Mouse (Mus musculus) ES-E14 (cell line): Measurements from ENCODE around the gene Hist1h2bj. TPM values are rescaled to one million over a fixed set of nuclear protein-coding genes. Genes with fewer than 3 reads are reported as not detected.

Experiments used
- DNase-seq: peaks from one replicate; pipeline ENCODE4 v3.0.0-alpha.2; 2013; ENCODE audit warnings: low read depth, low spot score
- H3K27ac ChIP-seq: 2 replicates; pipeline ENCODE4 v1.5.1; 2012; ENCODE audit warnings: low read depth, mild to moderate bottlenecking, low read length, moderate library complexity, mixed read lengths; ENCODE audit not compliant: poor library complexity, insufficient read depth, severe bottlenecking
- H3K36me3 ChIP-seq: 2 replicates; pipeline ENCODE4 v1.6.1; 2012; ENCODE audit warnings: mild to moderate bottlenecking, low read length, moderate library complexity, mixed read lengths; ENCODE audit not compliant: control insufficient read depth, poor library complexity, insufficient read depth, severe bottlenecking
- H3K4me1 ChIP-seq, 2 experiments: fragments of 150-350 bp in 1 of 2; sonication (generic) in 1 of 2; 2 replicates each; pipeline ENCODE4 v1.6.1; 2012; ENCODE audit warnings: low read length in 2 of 2, mild to moderate bottlenecking in 1 of 2, mixed read lengths in 1 of 2; ENCODE audit not compliant: control insufficient read depth in 2 of 2, insufficient read depth in 2 of 2, poor library complexity in 1 of 2
- H3K4me3 ChIP-seq, 2 experiments: fragments of 150-350 bp in 1 of 2; sonication (generic) in 1 of 2; 2 replicates each; pipeline ENCODE4 v1.5.1; 2012; ENCODE audit warnings: low read length in 2 of 2, low read depth in 1 of 2, mild to moderate bottlenecking in 1 of 2, mixed read lengths in 1 of 2; ENCODE audit not compliant: insufficient read depth in 1 of 2, poor library complexity in 1 of 2, severe bottlenecking in 1 of 2
- H3K9ac ChIP-seq: 2 replicates; pipeline ENCODE4 v1.6.1; 2012; ENCODE audit warnings: low read depth, mild to moderate bottlenecking, low read length, mixed read lengths; ENCODE audit not compliant: poor library complexity, insufficient read depth, severe bottlenecking
- H3K9me3 ChIP-seq: fragments of 150-350 bp; sonication (generic); 2 replicates; pipeline ENCODE4 v1.6.1; 2012; ENCODE audit warnings: low read depth, mild to moderate bottlenecking, low read length; ENCODE audit not compliant: control insufficient read depth, insufficient read depth
- CHD2 ChIP-seq: IDR thresholded peaks from 2 replicates; pipeline ENCODE4 v1.6.1; 2014; ENCODE audit warnings: mild to moderate bottlenecking, low read depth, low read length, inconsistent platforms
- HCFC1 ChIP-seq: IDR thresholded peaks from 2 replicates; pipeline ENCODE4 v1.6.1; 2012; ENCODE audit warnings: low read length, inconsistent platforms, borderline replicate concordance; ENCODE audit not compliant: insufficient read depth
- MAFK ChIP-seq: IDR thresholded peaks from 2 replicates; pipeline ENCODE4 v1.6.1; 2014; ENCODE audit warnings: mild to moderate bottlenecking, low read depth, low read length, inconsistent platforms; ENCODE audit not compliant: insufficient read depth
- ZC3H11A ChIP-seq: IDR thresholded peaks from 2 replicates; pipeline ENCODE4 v1.6.1; 2012; ENCODE audit warnings: low read depth, mild to moderate bottlenecking, inconsistent platforms, low read length, borderline replicate concordance
- ZNF384 ChIP-seq: IDR thresholded peaks from 2 replicates; pipeline ENCODE4 v1.6.1; 2012; ENCODE audit warnings: low read depth, low read length, inconsistent platforms
- in situ Hi-C, 2 experiments: fragments of 600-800 bp; cut with MboI; formaldehyde crosslinking; loops; one replicate each; pipeline ENCODE4 v1.15.1; 2025; ENCODE audit warnings: low sequenced_read_pairs in 2 of 2, inconsistent platforms in 1 of 2; ENCODE audit not compliant: unreplicated experiment in 2 of 2
- total RNA-seq: library from RNA; depleted of rRNA; stranded (reverse); fragments of 300-350 nt; gene quantifications from 2 replicates; pipeline ENCODE4 v1.2.3, GENCODE M21; 2012

Gene Hist1h2bj
- total RNA-seq, 1 experiment: 1,735 TPM

GRCm38 (mm10) chr13:22036149-22036956 is 6.7 kb upstream of the Hist1h2bj start:
- peak overlapping the region; percentile 4 to 58 for H3K4me3 ChIP-seq
- H3K9ac ChIP-seq: peak overlapping the region; percentile 66
- H3K27ac ChIP-seq: peak overlapping the region; percentile 47
- DNase-seq: no peak
- in situ Hi-C loops: loop anchor here (10.0 to 25.0 kb wide), 8 partner anchors 299 to 1726 kb away; partner anchors contain the start of genes Hist1h4j (in 2 of the 2), Abt1 (in 1 of the 2), Hist1h1a (in 1 of the 2) and Hist1h1d (in 1 of the 2)
- peaks cover 0 to 8% of the 10 kb centered on the region in 2 experiments; a peak in 1 of 4 replicates for H3K4me1 ChIP-seq
- no peak for TF ChIP-seq ZNF384
- TF ChIP-seq ZC3H11A: no peak
- TF ChIP-seq HCFC1: no peak
- no peak for TF ChIP-seq MAFK
- no peak for TF ChIP-seq CHD2
- no peaks in the 10 kb centered on the region for H3K36me3 ChIP-seq
- H3K9me3 ChIP-seq: no peaks in the 10 kb centered on the region

GRCm38 (mm10) chr13:22036986-22037385 is 6.0 kb upstream of the Hist1h2bj start:
- in situ Hi-C loops: loop anchor here (10.0 to 25.0 kb wide), 8 partner anchors 300 to 1725 kb away; partner anchors contain the start of genes Hist1h4j (in 2 of the 2), Abt1 (in 1 of the 2), Hist1h1a (in 1 of the 2) and Hist1h1d (in 1 of the 2)
- TF ChIP-seq ZNF384 (no peak), HCFC1 (no peak), CHD2 (no peak), MAFK (no peak), ZC3H11A (no peak)

GRCm38 (mm10) chr13:22037415-22037814 is 5.6 kb upstream of the Hist1h2bj start:
- no peak for DNase-seq
- in situ Hi-C loops: loop anchor here (10.0 to 25.0 kb wide), 8 partner anchors 300 to 1725 kb away; partner anchors contain the start of genes Hist1h4j (in 2 of the 2), Abt1 (in 1 of the 2), Hist1h1a (in 1 of the 2) and Hist1h1d (in 1 of the 2)
- Histone ChIP-seq H3K9me3 (no peaks in the 10 kb centered on the region), H3K4me1 (peaks cover 0 to 8% of the 10 kb centered on the region in 2 experiments; a peak in 1 of 4 replicates), H3K9ac (peak overlapping the region; percentile 27; the same call in 1 of the 2 replicates), H3K4me3 (no peak overlapping the region), H3K27ac (peak overlapping the region; percentile 47; the same call in 1 of the 2 replicates), H3K36me3 (no peaks in the 10 kb centered on the region)
- no peak for TF ChIP-seq ZC3H11A
- no peak for TF ChIP-seq MAFK
- no peak for TF ChIP-seq HCFC1
- TF ChIP-seq ZNF384: no peak
- no peak for TF ChIP-seq CHD2

More at GRCm38 (mm10) chr13:22036986-22037385, 6.0 kb upstream of the Hist1h2bj start:
- Histone ChIP-seq H3K36me3 (no peaks in the 10 kb centered on the region), H3K4me1 (peaks cover 0 to 8% of the 10 kb centered on the region in 2 experiments; a peak in 1 of 4 replicates), H3K27ac (peak overlapping the region; percentile 47; the same call in 1 of the 2 replicates), H3K4me3 (peak overlapping the region; percentile 4 to 58; a peak in 2 of 4 replicates), H3K9me3 (no peaks in the 10 kb centered on the region), H3K9ac (peak overlapping the region; percentile 66; the same call in 1 of the 2 replicates)
- no peak for DNase-seq

- no peak overlapping the region; the same call in 1 of the 2 replicates for H3K9ac ChIP-seq
- H3K36me3 ChIP-seq: no peaks in the 10 kb centered on the region
Measured at GRCm38 (mm10) chr13:22039364-22039763, 3.6 kb upstream of the Hist1h2bj start.

More at GRCm38 (mm10) chr13:22039364-22039763, 3.6 kb upstream of the Hist1h2bj start:
- H3K9me3 ChIP-seq: no peaks in the 10 kb centered on the region
- no peak for DNase-seq
- TF ChIP-seq ZC3H11A: no peak
- no peak for TF ChIP-seq ZNF384
- TF ChIP-seq MAFK: no peak
- TF ChIP-seq HCFC1: no peak
- no peak for TF ChIP-seq CHD2
- in situ Hi-C loops: loop anchor here (10.0 to 25.0 kb wide), 8 partner anchors 302 to 1723 kb away; partner anchors contain the start of genes Hist1h4j (in 2 of the 2), Abt1 (in 1 of the 2), Hist1h1a (in 1 of the 2) and Hist1h1d (in 1 of the 2)
- H3K4me3 ChIP-seq: peak overlapping the region in 1 of 2 experiments; percentile 42; a peak in 1 of 4 replicates
- no peaks in the 10 kb centered on the region for H3K4me1 ChIP-seq
- H3K27ac ChIP-seq: no peak overlapping the region; the same call in 1 of the 2 replicates
